Mouse (Mus musculus) thymus, postnatal 10 days (tissue): ENCODE data around the gene Gucy2e.

ENCODE experiments used
- DNase-seq, 2 experiments: peaks; one replicate each; pipeline ENCODE4 v3.0.0; 2021; ENCODE audit warnings: low spot score in 2 of 2

Gucy2e gene

DNA sequence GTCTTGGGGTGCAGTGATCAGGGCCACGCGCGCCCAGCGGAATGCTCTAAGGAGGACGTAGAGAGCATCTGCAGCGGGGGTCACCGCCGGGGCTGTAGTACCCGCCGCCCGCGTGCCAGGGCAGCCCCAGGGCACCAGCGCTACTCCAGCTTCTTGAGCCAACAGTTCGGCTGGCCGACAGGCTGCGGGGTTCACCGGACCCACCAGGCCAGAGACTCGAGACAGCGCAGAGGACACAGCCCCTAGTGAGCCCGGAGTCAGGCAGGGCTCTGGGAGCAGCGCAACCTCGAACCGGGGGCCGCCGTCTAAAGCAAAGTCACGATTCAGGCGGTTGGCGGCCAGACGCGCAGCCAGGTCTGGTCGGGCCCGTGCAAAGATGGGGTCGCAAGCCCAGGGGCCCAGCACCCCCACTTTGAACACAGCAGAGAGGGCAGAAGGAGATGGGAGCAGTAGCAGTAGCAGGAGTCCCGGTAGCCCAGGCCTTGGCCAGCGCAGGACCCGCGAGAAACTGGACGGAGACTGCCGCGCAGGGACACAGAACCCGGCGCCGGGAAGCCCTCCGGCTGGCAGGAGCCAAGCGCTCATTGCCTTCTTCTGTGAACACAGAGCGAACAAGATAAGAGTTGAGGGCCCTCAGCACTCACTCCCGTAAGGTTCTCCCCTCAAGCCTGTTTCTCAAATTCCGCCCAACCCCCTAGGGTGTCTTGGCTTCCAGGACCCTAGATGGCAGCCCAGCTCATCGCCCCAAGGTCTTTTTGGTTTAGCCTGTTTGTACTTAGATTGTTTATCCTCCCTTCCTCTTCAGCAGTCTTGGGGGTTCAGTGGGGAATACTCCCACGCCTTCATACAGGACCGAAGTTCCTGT lies 543 bp downstream of the Gucy2e start:
- no peak for DNase-seq

DNA sequence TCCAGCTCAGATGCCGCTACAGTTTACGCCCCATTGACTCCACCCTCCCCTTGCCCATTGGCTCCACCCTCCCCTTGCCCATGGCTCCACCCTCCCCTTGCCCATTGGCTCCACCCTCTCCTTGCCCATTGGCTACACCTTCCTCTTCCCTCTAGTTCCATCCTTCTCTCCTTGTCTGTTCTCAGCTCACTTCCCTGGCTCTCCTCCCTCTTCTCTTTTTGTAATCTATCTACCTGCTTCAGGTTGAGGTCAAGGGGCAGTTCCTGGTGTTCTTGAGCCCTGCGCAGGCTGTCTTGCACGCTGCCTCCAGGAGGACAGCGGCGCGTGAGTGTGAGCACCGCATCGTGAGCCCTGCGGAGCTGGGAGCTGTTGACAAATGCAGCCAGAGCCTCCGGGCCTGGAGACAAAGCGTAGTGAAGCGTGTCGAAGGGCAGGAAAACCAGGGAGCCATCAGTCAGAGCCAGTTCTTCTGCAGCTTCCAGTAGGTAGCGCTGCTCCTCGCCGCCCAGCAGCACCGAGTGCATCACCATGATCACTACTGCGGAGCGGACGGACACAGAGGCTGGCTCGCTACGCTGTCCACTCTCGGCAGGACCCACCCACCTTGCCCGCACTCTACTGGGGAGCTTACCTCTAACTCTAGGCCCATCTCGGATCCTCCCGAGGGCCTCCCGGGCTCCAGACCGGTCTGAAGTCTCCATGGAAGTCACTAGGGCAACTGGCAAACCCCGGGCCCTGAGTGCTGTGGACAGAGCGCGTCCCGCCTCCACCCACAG lies 1.4 kb downstream of the Gucy2e start:
- DNase-seq, result peak; percentile 20 to 42

DNA sequence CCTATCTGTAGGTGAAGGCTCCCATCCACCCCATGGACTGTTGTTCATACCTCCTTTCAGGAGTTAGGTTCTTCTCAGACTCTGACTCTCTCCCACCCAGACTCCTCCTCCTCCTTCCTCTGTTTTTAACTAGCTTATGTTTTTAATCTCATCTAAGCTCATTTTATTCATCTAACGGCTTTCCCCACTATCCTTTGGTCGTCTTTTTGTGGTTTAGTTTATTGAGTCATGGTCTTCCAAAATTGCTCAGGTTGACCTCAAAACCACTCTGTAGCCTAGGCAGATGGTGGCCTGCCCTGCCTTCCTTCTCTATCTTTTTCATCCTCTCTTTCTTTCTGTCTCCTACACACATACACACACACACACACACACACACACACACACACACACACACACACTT lies 3.7 kb downstream of the Gucy2e start:
- no peak for DNase-seq

DNA sequence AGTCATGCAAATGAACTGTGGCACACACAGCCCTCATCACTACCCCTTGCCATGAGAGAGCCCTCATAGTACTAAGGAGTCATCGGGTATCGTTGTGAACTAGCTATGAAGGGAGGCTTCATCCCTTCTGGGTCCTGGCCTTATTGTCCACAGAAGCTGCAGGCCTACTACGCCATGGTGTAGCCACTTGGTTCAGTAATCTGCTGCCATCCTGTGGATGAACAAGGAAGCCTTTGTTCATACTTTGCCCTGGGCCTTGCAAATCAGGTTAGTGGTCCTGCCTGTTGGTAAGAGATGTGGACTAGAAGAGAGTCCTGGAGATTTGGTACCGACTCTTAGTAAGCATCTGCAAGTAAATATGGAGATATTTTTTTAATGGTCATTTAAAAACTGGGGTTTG lies 6.4 kb downstream of the Gucy2e start:
- no peak for DNase-seq

DNA sequence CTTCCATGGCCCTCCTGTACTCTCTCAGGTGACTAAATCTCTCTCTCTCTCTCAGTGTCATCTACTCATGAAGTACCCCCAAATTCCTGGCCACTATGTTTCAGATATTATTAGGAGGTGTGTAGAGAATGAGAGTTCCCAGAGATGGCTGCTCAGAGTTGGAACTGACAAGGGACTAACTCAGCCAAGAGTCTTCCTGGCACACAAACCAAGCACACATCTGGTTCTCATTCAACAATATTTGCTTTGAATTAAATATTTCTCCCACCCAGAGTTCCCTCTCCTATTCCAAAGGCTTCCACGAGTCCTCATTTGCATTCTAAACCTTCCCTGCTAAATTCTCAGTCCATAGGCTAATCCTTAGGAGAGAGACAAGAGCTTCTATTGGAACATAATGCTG lies 11.1 kb downstream of the Gucy2e start:
- DNase-seq, result no peak

DNA sequence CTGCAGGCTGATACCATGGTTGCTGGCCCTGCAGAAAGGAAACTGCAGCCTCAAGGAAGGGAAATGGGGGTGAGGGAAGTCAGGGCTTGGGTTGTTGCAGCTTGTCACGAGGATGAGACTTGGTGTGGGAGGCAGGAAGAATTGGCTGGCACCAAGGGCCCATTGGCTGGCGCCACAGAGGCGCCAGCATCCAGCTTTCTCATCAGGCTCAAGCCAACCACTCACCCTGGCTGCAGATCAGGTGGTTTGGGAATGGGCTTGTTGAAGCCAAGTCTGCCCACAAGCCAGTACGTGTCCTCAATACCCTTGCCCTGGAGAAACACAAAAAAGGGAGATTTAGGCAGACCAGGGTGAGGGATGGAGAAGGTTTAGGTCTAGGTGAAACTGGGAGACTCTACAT lies 13.7 kb downstream of the Gucy2e start:
- DNase-seq, result no peak

DNA sequence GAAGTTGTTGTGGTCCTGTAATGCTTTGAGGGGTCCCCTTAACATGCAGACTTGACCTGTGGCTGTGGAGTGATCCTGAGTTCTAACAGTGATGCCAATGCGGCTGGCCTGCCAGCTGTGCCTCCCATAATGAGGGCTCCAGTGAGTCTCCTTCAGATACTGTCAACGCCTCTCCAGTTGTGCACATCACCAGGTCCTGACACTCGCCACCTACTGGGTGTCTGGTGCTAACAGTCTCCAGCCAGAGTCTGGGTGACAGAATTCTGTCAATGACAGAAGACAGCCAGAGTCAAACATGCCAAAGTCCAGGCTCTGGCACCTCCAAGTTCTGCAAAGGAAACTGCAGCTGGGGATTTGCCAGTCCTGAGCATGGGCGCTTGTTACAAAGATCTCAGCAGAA lies 15.8 kb downstream of the Gucy2e start:
- DNase-seq, result no peak

DNA sequence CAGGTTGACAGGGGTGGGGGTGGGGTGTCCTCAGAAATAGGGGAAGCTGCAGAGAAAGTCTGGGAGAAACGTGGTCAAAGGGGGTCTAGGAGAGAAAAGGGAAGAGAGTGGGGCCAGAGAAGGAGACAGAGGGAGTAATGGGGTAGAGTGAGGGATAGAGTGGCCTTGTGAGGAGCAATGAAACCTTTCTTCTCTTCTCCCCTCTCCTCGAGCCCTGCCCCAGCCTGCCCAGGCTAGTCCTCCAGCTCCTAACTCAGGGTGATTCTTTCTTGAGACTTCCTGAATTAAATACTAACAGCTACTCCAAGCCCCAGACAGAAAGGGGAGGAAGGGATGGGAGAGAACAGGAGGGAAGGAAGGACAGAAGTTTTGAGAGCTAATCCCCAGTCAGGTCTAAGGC lies 18.2 kb downstream of the Gucy2e start:
- no peak for DNase-seq

DNA sequence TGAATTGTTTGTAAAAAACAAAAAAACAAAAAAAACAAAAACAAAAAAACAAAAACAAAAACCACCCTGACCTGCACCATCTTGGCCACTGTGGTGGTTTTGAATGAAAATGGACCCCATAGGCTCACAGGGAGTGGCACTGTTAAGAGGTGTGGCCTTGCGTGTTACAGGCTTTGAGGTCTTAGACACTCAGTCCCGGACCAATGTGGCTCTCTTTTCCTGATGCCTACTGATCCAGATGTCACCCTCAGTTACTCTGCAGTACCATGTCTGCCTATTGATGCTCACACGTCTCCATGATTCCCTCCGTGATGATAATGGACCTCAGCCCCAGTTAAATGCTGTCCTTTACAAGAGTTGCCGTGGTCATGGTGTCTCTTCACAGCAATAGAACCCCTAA lies 19.4 kb downstream of the Gucy2e start:
- no peak for DNase-seq

DNA sequence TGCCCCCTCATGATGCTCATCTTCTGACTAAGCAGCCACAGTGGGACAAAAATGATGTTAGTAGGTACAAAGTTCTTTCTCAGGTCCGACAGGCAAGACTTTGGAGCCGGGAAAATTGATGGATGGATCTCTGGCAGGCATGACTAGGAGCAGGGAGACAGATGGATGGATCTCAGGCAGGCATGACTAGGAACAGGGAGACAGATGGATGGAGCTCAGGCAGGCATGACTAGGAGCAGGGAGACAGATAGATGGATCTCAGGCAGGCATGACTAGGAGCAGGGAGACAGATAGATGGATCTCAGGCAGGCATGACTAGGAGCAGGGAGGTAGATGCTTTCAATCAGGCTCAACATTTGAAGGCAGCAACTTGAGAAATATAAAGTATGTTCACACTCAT lies 25.4 kb downstream of the Gucy2e start:
- no peak for DNase-seq

DNA sequence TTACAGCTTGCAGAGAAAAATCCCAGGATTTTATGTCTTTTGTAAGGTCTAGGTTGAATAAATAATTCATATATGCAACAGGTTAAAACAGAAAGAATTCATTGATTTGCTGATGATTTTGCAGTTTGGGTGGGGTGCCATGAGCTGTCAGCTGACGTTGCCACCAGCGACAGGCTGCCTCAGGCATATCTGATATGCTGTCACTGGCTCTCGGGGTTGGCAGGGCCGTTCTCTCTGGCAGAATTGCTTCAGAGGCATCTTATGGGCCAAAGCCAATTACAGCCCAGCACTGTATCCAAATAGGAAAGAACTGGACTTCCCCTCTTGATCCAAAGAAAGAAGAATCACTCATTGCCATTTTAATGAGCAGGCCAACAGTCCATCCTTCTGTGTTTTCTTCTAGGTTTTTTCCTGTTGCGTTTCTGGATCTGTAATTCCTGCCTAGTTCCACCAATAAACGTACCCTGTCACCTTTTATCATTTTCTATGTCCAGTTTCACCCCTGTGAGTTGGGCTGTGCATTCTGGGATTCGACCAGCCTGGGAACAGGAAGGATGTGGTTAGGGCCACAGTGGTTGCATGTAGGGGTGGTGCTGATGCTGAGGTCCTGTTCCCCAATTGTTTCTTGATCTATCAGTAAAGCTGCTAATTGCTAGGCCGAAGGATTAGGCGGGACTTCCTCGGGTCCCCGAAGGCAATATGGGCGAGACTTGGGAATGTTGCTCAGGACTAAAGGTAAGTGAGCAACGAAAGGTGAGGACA lies 34.2 kb downstream of the Gucy2e start:
- DNase-seq, result no peak

DNA sequence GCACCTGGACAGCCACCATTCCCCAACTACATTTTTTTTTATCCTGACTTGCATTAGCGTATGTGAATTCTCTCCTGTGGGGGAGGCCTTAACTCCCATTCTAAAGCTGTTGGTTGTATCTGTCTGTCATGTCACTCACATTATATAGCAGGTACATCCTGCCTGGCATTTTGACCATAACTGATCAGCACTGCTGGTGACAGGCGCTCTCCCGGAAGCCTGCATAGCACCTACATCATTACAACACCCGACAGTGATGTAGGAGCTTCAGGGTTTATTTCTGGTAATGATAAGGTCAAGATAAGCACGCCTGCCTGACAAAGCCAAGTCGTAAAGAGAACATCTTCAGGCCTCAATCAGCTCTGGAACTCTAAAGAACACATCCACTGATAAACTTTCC lies 36.6 kb downstream of the Gucy2e start:
- no peak for DNase-seq

DNA sequence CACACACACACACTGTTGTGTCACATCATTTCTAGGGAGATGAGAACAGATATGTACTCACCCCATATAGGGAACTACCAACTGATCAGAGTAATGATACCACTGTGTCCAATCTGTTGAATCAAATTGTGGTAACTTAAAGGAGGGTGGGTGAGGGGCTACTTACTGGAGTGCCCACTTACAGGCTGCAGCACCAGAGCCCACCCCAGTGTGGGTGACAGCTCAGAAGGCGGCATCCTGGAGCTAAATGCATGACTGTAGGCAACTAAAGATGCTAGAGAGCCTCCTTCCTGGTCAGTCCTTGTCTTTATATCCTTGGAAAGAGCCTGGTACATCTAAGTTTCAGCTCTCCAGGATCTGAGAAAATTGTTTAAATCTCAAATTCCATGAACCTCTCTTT lies 37.6 kb downstream of the Gucy2e start:
- DNase-seq, result no peak

DNA sequence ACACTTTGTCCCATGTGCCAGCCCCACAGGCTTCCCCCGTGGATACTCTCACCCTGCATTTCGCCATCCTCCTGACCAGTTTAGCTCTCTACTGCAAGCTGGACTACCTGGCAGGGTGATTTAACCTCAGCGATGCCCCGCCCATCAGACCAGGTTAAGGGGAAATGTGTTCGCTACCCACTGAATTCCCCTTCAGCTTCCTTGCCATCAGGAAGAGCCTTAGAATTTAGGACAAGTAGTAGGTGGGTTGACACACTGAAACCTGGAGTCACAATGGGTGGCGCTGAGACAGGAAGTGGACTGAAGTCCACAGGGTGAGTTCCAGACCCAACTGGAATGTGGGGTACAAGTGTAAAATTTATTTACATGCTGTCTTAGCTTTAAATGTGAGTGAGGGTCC lies 39.1 kb downstream of the Gucy2e start, which contains the start of gene Alox8:
TSS of gene Alox8 (minus strand) at position 101 of the 400 bp plus-strand sequence.
- DNase-seq, result no peak

DNA sequence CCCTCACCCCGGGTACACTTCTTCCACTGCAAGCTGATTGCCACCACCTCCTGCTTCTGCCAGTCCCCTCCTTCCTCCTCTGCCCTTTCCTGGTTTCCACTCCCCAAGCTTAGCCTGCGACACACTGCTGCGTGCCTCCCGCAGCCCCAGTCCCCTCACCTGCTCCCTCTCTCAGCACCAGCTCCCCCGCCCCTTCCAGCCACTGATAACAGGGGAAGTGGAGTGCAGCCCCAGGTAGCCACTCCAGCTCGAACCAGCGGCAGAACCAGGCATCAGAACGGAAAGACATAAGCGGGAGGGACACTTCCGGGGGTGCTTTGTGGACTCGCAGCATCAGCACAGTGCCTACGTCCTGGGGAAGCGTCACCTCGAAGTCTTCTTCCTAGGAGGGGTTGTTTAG lies 39.6 kb downstream of the Gucy2e start:
- no peak for DNase-seq

DNA sequence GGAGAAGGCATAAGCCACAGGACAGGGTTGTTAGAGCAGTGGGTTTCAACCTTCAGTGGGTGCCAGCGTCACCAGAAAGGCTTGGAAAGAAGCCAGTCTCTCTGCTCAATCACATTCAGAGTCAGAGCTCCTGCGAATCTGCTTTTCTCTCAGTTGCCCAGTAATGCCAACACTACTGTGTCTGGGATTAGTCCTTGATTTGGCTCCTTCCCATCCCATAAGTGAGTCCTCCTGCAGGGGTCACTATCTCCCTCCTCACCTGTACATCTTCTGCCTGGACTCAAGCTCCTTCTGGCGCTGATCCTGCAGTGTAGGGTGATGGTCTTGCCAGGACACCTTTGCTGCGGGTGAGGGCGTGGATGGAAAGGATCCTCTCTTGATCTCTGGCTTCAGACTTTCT lies 40.1 kb downstream of the Gucy2e start:
- no peak for DNase-seq

DNA sequence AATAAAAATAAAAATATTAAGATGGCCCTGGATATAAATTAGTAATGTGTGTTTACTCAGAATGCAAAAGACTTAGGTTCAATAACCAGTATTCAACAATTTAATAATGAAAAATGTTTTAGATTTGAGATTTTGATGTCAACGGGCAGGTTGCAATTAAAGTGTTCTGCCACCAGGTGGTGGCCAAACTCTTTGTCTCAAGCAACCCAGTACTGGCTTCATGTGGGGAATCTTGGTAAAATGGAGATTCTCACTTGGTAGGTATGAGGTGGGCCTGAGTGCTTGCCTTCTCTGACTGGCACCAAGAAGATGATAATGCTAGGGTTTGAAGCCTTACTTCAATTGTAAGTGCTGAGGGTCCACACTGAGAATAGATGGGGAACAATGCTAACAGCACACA lies 44.0 kb downstream of the Gucy2e start:
- DNase-seq, result peak in 1 of 2 experiments; percentile 18

DNA sequence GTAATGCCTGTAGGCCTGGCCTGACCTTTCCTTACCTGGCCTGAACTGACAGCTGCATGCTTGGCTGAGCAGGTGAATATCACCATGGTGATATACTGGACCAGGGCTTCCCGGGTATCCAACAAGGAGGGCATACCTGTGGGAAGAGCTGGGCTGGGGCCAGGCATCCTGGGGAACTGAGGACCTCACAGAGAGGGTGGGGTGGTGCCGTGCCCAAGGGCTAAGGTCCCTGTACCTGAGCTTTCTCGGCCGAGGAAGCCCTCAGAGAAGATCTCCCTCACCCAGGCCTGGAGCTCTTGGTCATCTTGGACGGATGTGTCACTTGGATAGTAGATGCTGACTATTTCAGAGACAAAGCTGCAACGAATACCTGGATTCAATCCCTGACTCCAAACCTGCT lies 50.9 kb downstream of the Gucy2e start:
- no peak for DNase-seq

DNA sequence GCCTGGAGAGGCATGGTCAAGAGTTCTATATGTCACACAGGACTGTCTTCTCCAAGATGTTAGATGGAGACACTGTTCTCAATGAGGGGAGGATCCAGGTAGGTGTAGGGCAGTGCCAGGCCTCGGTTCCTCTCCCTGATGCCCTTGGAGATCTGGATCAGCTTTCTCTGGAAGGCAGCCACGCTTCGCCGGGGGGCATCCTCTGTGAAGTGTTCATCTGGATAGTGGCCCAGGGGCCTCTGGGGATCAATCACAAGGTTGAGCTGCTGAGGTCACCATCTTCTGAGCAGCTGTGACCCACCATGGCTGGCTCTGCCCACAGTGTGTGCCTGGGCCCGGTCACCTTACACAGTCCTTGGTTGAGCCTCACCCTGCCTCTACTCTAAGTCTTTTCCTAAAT lies 51.8 kb downstream of the Gucy2e start:
- no peak for DNase-seq

DNA sequence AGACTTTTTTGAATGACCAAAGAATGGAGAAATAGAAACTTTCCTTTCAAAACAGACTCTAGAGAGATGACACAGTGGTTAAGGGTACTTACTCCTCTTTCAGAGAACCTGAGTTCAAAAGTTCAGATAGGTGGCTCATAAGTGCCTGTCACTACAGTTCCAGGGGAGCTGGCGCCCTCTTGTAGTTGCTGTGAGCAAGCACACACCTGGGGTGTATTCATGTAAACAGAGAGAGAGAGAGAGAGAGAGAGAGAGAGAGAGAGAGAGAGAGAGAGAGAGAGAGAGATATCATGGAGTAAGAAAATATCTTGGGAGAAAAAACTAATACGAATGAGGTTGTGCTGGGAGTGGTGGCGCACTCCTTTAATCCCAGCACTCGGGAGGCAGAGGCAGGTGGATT lies 56.7 kb downstream of the Gucy2e start:
- DNase-seq, result no peak

DNA sequence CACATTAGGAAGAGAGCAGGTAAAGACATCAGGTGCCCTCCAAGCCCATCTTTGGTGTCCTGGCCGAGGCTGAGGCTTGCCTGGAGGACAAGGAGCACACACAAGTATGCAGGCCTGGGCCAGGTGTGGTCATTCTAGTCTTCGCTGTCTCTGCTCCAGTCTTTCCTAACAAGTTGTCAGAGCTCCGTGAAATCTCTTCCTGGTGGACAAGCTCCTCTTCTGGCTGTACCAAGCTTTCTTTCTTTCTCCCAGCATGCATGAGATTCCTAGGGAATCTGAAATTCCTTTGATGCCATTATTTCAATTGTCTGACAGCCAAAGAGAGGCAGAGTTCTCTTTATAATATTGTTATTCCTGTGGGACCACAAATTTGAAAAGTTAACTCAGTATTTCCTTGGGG lies 57.3 kb downstream of the Gucy2e start:
- DNase-seq, result no peak

DNA sequence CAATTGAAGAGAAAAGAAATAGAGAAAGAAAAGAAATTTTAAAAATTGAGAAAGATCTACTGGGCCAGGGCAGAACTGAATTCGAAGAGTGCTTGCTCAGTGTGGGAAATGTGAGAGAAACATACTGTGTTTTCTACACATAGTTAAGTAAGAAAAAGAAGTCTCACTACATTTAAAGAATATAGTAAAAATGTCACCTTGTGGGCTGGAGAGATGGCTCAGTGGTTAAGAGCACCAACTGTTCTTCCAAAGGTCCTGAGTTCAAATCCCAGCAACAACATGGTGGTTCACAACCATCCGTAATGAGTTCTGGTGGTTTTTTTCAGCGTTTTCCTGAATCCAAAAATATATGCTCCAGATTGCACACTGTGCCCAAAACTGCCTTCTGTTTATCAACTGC lies 58.3 kb downstream of the Gucy2e start:
- DNase-seq, result no peak
